Mouse (Mus musculus) spleen, embryonic (tissue): ENCODE results near the gene Adora1.

ENCODE experiments used
- CTCF ChIA-PET: fragments of 350-600 bp; sonication (Branson Sonifier 250); formaldehyde crosslinking; loops from one replicate; lab custom pipeline; 2022; lab: Charles Lee

Gene Adora1

DNA sequence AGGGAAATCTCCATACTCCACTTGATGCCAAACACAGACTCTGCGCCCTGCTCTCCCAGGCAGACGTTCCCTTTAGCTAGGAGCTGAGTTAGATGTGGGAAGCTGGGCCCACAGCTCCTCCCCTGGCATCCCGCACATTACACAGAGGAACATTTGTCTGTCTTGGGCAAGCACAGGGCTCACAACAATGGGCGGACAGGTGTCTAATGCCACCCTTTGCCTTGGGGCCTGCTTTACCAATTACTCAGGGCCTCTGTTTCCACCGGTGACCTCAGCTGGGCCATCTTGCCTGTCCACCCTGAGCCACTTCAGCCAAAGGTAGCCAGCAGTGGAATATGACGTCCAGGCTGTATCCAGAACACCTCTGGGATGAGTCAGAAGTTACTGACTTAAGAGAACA, 73.8 kb downstream of the Adora1 start:
- CTCF ChIA-PET: no interaction called here

DNA sequence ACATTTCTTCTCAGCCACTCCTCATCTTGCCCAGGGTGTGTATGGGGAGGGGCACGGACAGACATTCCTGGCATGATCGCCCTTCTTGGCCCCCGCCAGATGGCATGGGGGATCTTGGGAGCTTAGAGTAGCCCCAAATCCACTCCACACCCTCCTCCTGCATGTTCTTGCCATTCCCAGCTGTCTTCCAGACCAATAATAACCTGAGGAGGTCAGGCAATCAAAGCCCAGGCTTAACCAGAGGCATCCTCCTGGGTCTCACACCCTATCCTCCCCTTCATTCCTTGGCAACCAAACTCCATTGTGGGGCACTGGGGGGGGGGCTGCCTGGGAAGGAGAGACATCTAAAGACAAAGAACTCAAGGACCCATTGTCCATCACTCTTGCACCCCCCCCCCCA, 74.8 kb downstream of the Adora1 start:
- CTCF ChIA-PET: no interaction called here

DNA sequence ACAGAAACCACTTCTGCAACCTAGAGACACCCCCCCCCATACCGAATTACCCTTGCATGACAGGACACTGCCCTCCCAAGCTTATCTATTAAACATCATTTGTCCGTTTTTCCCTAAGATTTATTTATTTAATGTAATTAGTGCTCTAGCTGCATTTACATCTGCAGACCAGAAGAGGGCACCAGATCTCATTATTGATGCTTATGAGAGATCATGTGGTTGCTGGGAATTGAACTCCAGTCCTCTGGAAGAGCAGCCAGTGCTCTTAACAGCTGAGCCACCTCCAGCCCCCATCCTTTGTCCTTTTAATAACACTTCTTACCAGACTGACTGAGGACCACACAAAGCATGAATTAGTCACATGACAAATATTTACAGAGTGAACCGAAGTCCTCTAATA, 80.6 kb downstream of the Adora1 start:
- CTCF ChIA-PET: interaction anchor here (0.6 to 0.8 kb wide), 3 partner anchors 87 to 1990 kb away, joined by 3 to 4 read pairs (median 3); no protein-coding TSS in a partner anchor

DNA sequence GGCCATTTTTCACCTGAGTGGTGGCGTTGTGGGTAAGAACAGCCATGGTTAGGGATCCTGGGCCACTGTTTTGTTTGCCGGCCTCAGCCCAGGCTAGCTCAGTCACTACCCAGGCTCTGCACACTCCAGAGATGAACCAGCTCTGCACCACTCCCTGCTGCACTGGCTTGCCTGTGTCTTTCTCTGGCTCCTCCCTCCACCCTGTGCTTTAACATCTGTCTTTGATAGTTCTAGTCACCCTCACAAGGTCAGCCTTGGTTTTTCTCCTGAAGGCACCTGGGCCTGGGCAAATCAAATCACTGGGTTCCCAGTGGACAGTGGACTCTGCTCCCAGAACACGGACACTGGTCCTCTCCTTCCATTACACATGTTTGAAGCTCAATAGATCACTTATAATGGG, 81.1 kb downstream of the Adora1 start:
- CTCF ChIA-PET: interaction anchor here (0.8 kb wide), 1 partner anchor 88 kb away, joined by 4 read pairs; no protein-coding TSS in a partner anchor

DNA sequence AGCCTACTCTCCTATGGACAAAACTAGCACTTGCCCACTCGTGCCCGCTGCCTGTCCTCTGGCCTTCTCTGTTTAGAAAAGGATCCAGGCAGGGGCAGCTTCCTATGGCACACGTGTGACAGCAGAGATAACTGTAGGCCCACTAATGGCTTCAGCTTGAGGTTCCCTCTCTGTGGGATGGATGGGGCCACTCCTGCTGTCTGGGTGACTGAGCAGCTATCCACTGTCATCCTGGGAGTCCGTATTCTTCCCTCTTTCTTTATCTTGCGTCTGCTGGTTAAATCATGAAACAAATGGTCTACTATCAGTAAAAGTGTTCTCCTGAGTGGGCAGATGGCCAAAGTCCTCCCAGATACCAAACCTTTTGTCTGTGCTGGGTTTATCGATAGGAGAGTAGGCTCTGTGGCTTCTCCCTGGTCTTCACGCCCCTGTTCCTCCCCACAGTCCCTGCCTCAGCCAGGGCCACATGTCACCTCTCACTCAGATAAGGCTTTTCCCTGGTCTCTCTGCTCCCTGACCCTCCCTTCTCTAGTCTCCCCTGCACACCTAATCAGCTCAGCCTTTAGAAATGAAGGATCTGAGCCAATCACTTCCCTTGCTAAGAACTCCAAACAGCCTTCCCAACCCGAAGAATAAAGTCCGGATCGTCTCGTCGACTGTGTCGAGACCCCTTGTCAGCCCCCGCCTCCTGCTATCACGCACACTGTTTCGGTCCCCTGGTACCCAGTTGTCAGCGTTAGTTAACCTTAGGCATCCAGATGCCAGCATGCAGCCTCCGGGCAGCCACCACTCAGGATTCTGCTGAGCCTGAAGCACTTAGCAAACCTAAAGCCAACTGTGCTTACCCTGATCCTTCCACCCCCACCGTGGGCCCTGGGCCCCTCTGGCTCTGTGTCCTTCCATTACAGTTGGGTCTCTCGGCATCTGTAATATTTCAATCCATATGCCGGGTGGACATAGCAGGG, 82.3 kb downstream of the Adora1 start:
- CTCF ChIA-PET: no interaction called here

DNA sequence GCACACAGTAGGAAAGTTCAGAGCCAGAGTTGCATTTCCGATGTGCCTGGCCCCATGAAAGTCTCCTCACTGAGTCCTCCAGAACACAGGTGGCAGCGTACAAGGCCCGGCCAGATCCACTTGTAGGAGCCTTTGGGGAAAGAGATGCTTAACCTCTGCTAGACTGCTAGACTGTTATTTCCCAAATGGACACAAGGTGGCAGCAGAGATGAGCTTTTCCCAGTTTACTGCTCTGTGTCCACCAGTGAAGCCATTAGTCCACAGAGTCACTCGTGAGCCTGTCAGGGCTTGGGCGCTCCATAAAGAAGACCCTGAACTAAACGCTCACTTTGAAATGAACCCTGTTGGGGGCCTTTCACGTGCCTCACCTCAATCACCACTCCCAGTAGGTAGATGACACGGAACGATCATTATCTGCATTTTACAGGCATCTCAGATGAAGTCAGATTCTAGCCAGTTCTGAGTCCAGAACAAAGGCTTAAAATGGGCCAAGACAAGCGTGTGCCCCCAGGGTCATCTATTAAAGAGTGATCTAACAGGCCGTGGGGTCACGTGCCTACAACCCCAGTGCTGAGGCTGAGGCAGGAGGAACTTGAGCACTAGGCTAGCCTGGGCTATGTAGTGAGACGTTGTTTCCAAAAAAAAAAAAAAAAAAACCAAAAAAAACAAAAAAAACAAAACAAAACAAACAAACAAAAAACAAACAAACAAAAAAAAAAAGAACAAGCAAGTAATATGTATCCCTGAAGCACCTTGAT, 83.4 kb downstream of the Adora1 start:
- CTCF ChIA-PET: interaction anchor here (0.6 to 0.7 kb wide), 2 partner anchors 13 to 178 kb away, joined by 3 read pairs; no protein-coding TSS in a partner anchor

DNA sequence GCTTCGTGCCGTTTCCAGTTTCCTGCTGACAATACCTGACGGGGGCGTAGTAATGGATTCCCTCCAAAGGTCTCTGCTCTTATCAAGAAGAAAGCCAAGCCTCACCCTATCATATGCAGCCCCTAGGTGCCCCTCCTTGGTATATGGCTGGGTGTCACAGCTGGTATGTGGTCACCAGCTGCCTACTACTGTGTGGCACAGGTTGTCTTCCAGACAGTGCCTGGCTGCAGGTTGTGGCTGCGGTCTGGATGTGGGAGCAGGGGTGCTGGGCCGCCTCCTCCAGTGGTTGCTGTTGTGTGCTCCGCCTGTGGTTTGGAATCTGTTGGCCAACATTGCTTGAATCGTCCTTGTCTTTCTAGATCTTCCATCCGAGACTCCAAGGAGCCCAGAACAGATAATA, 84.5 kb downstream of the Adora1 start:
- CTCF ChIA-PET: interaction anchor here (0.6 to 1.2 kb wide), 4 partner anchors 14 to 651 kb away, joined by 3 to 5 read pairs (median 4); no protein-coding TSS in a partner anchor

DNA sequence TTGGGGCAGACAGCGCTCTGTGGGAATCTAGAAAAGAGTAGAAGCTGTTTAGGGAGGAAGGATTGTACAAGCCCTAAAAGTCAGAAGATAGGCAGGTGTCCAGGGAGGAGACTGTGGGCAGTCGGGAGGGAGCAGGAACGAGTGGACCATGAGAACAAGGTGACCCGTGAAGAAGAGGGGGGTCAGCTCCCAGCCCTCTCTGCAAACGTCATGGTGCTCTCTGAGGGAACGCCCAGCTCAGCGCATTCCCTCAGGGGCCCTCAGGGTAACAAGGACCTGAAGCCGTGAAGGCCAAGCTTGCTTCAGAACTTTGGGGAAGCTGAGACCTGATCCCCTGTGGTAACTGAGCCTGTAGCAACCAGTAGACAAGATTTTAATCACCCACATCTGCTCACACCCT, 85.2 kb downstream of the Adora1 start:
- CTCF ChIA-PET: interaction anchor here (1.2 kb wide), 1 partner anchor 94 kb away, joined by 3 read pairs; no protein-coding TSS in a partner anchor
